Mouse (Mus musculus): ENCODE measurements around the gene Foxa1.

The Foxa1 gene

GRCm38 (mm10) chr12:57541118-57541517 is 5.6 kb downstream of the Foxa1 start:
- no peak for DNase-seq (ENCODE audit: low spot score in 2 of 2)

DNA sequence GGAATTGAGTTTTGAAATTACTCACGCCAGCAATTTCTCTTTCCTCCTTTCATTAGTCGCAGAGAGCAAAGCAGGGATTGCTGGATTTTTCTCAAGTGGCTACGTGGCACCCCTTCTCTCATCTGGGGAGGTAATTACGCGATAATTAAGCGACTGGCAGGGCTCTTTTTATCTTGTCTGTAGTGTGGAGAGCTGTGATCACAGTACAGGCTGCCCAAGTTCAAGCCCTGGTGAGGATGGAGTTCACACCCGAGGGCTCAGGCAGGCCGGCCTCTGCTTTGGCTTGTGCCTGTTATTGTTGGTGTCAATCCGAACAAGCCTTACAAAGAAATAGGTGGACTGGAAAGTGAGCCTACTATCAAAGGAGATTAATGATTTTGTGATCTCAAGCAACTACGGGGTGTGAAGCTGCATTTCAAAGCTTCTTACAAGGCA is 7.1 kb downstream of the Foxa1 start:
- DNase-seq (ENCODE audit: low spot score in 2 of 2), result no peak

DNA sequence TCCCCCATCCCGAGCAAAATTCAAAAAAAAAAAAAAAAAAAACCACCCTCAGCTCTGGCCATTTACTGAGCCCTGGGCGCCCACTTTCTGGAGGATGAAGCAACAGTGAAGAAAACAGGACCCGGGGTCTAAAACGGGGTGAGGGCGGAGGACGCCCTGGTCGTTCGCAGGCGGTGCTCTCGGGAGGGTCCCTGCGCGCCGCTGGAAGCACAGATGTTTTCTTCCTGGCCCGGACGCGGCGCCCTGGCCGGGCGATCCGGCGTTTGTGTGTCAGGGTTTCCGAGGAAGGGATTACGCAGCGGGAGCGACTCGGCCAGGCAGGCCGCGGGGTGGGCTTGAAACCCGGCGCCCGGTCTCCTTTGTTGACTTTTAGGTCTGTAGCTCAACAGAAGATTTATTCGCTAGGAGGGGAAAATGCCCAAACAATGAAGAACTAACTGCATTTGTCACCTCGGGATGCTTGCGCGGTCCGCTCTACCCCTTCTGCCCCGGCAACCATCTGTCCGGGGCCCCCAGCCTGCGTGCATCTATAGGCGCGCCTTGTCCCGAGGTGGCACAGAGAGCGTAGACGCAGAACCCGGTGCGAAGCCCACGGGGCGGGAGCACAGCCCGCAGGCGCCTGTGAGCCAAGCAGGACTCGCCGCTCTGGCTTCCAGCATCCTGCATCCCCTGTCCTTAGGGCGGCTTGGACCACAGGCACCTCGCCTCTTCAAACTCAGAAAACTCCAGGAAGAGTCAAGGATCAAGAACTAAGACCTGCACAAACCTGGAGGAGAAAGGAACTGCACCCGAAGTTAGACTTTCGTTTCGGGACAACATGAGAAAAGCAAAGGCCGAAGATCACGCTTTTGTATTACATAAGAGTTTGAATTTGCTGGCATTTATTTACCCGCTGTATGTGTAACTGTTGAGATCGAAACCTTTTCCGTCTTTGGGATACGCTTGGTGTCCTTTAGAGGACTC is 7.8 kb downstream of the Foxa1 start:
- no peak for DNase-seq (ENCODE audit: low spot score in 2 of 2)

GRCm38 (mm10) chr12:57537791-57538587 is 8.7 kb downstream of the Foxa1 start:
- DNase-seq (ENCODE audit: low spot score in 2 of 2), result no peak

DNA sequence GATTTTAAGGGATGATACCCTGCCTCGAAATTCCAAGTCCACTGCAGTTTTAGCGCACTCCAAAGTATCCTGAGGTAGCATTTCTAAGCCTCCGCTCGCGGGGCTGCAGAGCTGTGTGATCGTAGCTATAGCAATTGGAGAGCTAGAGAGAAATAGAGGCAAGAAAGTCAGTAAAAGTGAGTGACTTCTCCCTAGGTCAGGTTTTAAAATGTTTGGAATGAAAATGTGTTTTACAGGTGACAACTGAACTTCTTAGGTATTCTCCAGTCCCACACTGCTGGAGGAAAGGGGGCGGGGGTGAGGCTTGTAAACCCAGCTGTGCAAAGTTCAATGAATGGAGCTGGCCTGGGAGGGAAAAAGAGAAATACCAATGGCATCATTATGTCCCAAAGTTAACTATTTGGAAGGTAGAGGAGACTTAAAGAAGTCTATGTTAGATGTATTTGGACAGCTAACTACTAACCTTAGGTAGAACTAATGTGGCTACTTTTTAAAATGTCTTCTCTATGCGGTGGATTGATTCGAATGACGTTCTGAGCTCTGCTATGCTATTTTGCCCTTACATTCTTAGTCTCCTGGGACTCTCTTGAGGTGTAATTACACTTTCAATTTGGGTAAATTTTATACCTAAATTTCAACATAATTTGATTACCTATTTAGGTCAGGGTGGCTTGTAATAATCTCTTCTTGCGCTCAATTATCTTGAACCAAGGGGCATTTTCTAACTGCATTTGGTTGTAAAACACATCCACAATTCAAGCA is 9.6 kb downstream of the Foxa1 start:
- DNase-seq (ENCODE audit: low spot score in 2 of 2), result no peak

DNA sequence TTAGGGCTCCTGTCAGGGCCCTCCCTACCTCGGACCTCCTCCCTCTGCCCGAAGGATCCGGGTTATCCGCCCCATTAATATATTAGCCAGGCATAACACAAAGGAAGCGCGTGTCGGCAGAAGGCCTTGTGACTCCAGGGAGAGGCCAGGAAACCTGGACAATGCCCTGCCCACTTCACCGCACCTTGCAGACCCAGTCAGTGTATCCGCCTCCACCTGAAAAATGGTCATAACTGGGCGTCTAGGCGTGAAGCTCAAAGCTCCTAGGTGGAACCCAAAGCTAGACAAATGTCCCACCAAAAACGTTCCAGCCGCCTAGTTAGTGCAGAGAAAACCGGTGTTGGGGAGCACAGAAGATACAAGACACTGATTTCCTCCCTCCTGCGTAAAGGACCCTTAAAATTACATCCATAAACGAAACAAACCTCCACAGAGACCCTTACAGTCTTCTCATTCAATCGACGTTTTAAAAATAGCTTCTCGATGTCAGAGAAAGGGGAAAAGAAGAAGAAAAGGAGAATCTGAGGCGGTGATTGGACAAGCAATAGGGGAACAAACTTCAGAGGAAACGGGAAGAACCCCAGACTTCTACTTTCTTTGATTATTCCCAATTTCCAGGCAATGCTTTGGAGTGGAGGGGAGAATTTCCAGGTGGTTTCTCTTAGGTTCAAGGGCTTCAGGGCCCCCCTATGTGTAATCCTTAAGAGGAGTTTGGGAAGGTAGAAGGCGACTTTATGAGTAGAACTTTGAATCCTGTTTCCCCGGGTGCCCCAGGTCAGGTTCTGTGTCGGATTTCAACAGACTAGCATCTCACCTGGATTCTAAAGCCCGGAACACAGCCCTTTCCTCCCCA is 10.4 kb downstream of the Foxa1 start:
- DNase-seq (ENCODE audit: low spot score in 2 of 2), result no peak

GRCm38 (mm10) chr12:57534879-57535611 is 11.7 kb downstream of the Foxa1 start:
- DNase-seq (ENCODE audit: low spot score in 2 of 2), result no peak

GRCm38 (mm10) chr12:57534517-57534878 is 12.2 kb downstream of the Foxa1 start:
- no peak for DNase-seq (ENCODE audit: low spot score in 2 of 2)

DNA sequence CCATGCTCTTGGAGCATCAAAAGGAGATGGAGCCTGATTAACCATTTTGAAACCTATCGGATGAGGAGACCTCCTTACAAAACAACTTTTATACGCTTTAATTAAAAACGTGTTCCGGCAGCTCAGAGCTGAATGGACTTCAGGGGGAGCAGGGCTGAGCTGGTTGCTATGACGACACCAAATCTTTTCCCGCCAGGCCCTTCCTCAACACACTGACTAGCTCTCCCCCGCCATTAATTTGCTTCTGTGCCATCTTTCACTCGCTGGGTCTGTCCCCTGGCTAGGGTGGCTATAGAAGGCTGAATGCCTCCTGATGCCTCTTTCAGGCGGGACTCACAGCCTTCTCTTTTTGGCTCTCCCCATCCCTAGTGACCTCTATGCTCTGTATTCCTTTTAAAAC is 16.2 kb downstream of the Foxa1 start:
- DNase-seq (ENCODE audit: low spot score in 2 of 2), result no peak

- no peak for DNase-seq (ENCODE audit: low spot score in 2 of 2)
These were observed 18.4 kb downstream of the Foxa1 start for GRCm38 (mm10) chr12:57528335-57528734.

DNA sequence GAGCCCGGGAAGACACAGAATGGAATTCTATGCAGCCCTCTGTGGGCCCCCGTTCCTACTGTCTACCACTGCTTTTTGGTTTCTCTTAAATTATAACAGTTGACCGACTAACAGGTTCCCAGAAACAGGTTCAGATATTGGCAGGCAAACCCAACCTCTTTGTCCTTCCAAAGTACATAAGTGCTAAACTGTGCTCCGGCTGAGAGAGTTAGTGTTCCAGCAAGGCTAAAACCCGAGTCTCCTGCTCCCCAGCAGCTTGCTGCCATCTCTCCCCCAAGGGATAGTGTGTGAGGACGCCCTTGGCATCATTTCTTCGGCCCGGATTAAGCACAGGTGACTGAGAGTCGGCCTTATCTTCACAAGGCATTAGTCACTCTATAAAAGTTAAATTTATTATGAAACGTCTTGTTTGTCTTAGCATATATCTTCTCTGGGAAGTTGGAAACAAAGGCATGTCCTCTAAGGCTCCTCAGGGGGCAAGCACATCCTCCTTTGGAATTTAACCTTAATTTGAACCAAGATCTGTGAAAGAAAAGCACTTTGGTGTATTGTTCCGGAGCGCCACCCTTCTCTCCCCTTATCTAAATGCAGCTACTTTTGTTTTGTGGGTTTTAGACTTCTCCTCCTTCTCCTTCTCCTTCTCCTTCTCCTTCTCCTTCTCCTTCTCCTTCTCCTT is 30.9 kb downstream of the Foxa1 start:
- DNase-seq (ENCODE audit: low spot score in 2 of 2), result no peak

DNA sequence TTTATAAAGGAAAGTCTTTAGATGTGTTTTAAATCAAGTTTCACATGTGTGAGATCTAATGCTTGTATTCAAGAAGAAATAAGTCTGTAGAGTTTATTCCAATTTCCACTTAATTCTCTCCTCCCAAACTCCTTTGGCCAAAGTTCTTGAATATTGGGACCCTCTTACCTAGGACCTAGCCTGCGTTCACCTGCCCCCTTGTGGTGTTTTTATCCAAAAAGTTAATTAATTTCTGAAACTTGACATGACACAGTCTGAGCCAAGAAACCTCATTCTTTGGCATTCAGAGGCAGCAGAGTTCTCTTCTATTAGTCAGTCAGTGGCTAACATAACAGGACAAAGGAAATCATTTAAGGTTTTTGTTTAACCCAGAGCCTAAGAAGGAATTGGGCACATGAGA is 32.2 kb downstream of the Foxa1 start:
- no peak for DNase-seq (ENCODE audit: low spot score in 2 of 2)

GRCm38 (mm10) chr12:57511560-57511959 is 35.2 kb downstream of the Foxa1 start:
- DNase-seq (ENCODE audit: low spot score in 2 of 2), result no peak

DNA sequence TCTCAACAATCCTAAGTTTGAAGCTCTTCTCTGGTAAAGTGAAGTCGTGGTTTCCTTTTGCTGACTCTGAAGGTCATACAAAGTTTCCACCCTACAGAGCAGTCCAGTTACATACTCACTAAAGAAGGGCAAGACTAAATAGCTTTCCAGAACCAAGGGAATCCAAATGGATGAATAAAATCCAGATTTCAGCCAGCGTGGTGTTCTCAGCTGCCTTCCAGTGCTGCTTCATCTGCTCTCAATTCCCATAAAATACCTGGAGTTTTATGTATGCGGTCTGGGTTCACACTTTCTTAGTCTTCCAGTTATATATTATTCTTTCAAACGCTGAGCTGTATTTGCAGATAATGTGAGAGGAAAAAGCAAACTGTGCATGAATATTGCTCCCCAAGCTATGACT is 35.6 kb downstream of the Foxa1 start:
- no peak for DNase-seq (ENCODE audit: low spot score in 2 of 2)

DNA sequence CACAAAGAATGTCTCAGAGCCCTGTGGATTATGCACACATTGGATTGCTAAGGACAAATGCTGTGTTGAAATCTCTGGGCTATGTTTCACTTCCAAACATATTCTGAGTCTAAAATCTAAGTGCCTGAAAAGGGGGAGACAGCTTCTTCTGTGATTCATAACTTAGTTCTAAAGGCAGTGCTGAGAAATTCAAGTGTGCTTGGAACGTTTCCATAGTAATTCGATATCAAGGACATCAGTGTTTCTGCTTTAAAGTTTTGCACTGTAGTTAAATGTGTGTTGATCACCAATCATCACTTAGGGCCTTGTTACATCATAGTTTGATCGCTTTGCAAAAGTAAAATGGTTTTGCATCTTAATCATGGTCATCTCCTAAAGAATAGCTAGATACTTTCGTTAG is 37.0 kb downstream of the Foxa1 start:
- DNase-seq (ENCODE audit: low spot score in 2 of 2), result no peak

- no peak for DNase-seq (ENCODE audit: low spot score in 2 of 2)
These were observed 37.8 kb downstream of the Foxa1 start for GRCm38 (mm10) chr12:57508938-57509337.

DNA sequence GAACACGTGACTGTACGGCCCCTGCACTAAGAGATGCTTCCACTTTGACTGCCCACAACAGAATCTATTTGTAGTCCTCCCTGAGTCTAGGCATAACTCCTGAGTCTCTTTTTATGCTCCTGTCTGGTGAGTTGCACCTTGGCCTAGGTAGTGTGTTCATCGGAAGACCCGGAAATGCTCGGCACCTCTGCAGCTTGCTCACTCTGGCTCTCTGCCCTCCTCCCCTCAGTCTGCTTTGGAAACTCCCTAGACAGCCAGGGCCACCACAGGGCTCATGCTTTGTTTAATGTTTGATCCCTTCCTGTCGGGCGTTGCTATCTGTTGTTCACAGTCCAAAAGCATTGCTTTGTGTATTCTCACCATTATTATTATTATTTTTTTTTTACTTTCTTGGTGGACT is 41.4 kb downstream of the Foxa1 start:
- no peak for DNase-seq (ENCODE audit: low spot score in 2 of 2)

DNA sequence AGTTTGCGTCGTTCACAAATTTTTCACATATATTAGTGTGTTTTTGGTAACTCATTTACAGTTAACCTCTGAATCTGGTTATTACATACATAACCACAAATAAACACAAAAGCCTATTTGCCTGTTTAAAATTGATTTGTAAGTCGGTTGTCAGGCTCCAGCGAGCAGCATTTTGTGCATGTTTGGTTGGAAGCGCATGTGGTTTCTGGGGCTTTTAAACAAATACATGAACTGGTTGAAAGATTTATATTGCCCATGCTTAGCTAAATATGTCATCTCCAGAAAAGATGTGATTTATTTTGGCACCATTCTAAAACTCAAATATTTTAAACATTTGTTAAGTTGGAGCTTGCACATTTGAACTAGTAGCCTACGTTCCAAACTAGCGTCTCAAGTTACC is 46.5 kb downstream of the Foxa1 start:
- no peak for DNase-seq (ENCODE audit: low spot score in 2 of 2)

DNA sequence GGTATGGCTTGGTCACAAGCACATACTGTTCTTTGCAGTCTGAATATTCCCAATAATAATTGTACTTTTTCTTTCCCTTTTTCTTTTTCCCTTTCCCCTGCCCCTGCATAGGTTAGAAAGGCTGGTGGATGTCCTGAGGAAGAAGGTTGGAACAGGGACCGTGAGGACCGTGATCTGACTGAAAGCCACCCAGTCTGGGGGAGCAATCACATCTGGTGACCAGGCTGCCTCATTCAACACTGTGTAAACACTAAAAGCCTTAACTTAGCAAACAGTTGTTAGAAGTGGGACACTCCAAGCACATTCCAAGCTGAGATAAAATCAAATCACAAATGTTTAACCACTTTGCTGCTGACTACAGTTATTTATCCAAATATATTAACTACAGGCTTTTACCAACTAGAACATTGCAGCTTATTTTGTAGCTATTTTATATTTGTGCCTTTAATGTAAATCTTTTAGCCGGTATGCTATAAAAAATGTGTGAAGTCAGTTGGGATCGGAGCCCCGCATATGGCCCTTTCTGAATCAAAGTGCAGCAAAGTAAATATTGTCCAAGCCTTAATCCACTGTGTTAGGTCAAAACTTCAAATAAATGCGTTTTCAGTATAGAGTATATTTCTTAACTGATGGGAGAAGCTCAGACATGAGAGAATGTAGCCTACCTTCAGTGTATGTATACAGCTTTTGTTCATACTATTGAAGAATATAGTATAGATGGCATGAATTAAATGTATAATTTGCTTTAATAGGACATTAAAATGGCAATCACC is 50.2 kb downstream of the Foxa1 start:
- DNase-seq (ENCODE audit: low spot score in 2 of 2), result no peak

Data from thymus, postnatal 10 days (tissue).